In the genomic region with DNA sequence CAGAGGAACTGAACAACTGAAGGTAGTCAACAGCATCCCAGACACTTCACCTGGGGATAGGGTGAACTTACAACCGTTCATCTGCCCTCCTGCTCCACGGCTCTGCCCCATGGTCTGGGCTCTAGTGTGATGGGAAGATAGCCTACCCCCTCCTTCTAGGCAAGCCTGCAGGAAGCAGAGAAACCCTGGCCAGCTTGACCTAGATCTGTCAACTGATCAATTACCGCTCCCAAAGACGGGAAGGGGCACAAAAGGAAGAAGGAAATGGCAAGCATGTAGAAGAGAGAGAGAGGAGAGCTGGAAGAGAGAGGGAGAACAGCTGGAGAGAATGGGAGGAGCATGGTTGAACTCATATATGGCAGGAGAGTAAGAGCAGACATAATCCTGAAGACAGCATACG, we compare ENCODE assay signal across 28 mouse cellular contexts. TPM values are rescaled to one million over a fixed set of nuclear protein-coding genes. Genes with fewer than 3 reads are reported as not detected.
"Had no signal": no experiment of that assay in that cellular context is flagged by ENCODE, and none has a peak within 500 bp of the region (broad histone marks: within the 10 kb centered on the region; RNA-seq: fewer than 3 reads in every experiment).

No protein-coding gene starts in this region.

- H3K27ac ChIP-seq: gastrocnemius, adult 2 months; heart, embryonic 10.5 days; hindbrain, embryonic 10.5 days; hindbrain, embryonic 12.5 days; intestine, embryonic 15.5 days; kidney, embryonic 15.5 days; kidney, postnatal 0 days; limb, embryonic 13.5 days; limb, embryonic 15.5 days; liver, embryonic 12.5 days; liver, embryonic 14.5 days had no signal

- H3K4me2 ChIP-seq: heart, embryonic 12.5 days; hindbrain, embryonic 12.5 days; intestine, embryonic 15.5 days; kidney, embryonic 15.5 days; limb, embryonic 13.5 days; limb, embryonic 15.5 days; liver, embryonic 12.5 days had no signal

- H3K9ac ChIP-seq: forebrain, postnatal 0 days; heart, embryonic 12.5 days; hindbrain, embryonic 12.5 days; intestine, embryonic 15.5 days; kidney, embryonic 15.5 days; limb, embryonic 13.5 days; limb, embryonic 15.5 days; liver, embryonic 12.5 days; liver, embryonic 14.5 days had no signal

- H3K4me3 ChIP-seq: gastrocnemius, adult 2 months; heart, embryonic 10.5 days; heart, embryonic 12.5 days; hindbrain, embryonic 10.5 days; hindbrain, embryonic 12.5 days; intestine, embryonic 15.5 days; kidney, embryonic 15.5 days; limb, embryonic 13.5 days; limb, embryonic 15.5 days; liver, embryonic 12.5 days had no signal

- DNase-seq: forebrain, postnatal 0 days; gastrocnemius, adult 2 months; gastrocnemius, postnatal 10 days; gastrocnemius, postnatal 25 days; heart, adult 18-20 months; heart, postnatal 10 days; heart, postnatal 4 days; kidney, adult 11 months; kidney, adult 2 months; kidney, adult 9 months; kidney, postnatal 14 days; kidney, postnatal 36 days; layer of hippocampus, postnatal 36 days; left cerebral cortex, postnatal 4 days had no signal

- H3K36me3 ChIP-seq: heart, embryonic 10.5 days; heart, embryonic 12.5 days; hindbrain, embryonic 10.5 days; hindbrain, embryonic 12.5 days; intestine, embryonic 15.5 days; kidney, embryonic 15.5 days; limb, embryonic 13.5 days; limb, embryonic 15.5 days; liver, embryonic 12.5 days had no signal

- H3K9me3 ChIP-seq: heart, embryonic 10.5 days; heart, embryonic 12.5 days; hindbrain, embryonic 10.5 days; hindbrain, embryonic 12.5 days; intestine, embryonic 15.5 days; kidney, embryonic 15.5 days; limb, embryonic 13.5 days; limb, embryonic 15.5 days; liver, embryonic 12.5 days had no signal

- ATAC-seq: forebrain, postnatal 0 days; hindbrain, embryonic 16.5 days; inflammation-experienced regulatory T-cells, adult 6 months; intestine, embryonic 15.5 days; liver, embryonic 12.5 days had no signal

- H3K4me1 ChIP-seq: intestine, embryonic 15.5 days; liver, embryonic 12.5 days had no signal

RNA-seq across cellular contexts. Expression of a gene that starts 6.0 kb away (rescaled TPM):
- total RNA-seq: granulocyte monocyte progenitor cell, adult 5-6 weeks had no signal
- polyA plus RNA-seq: inflammation-experienced regulatory T-cells, adult 6 months had no signal
